Mouse (Mus musculus): ENCODE data around the gene Tnks2.

Tnks2 gene

GRCm38 (mm10) chr19:36940064-36940463, 106.0 kb downstream of the Tnks2 start:
- no peak for DNase-seq
